Mouse (Mus musculus): ENCODE results near the gene Tns2.
"Not testable (repeated sequence)": the region's sequence is repeated elsewhere in the genome, so short reads cannot be mapped to it uniquely, and the experiment has no call there.

Tns2 gene

GRCm38 (mm10) chr15:102100161-102100981 lies at the start of gene Tns2:
Tns2 (plus strand) TSS chr15:102100413.
- peak; percentile 73 for DNase-seq (ENCODE audit: low read depth)

DNA sequence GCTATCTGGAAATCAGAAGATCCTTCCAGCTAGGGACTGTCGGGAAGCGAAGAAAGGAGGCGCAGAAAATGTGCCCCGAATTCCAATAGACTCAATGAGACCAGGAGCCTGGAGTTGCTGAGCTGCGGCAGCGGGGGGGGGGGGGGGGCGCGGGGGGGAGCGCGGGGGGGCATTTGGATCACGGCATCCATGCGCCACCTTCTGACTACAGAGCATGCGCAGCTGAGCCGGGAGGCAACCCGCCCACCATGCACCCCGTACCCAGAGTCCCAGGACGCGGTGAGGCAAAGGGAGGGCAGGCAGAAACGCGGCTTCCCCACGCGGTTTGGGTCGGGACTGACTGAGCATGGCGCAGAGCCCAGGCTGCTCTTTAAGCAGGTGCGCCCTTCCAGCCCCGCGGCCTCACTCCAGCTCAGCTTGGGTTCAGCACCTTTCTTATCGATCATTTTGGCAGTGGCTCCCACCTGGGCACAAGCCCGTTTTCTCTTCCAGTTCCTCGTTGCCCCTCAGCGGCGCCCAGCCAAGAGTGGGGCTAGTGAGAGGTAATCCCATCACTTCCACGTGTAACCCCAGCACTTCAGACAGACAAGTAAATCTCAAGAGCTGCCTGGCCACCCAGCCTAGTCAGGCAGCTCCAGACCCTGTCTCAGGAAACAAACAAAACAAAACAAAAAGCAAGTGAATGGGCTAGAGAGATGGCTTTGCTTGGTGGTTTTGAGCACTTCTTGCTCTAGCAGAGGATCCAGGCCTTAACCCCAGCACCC lies 48.1 kb upstream of the Tns2 start:
- no peak for DNase-seq (ENCODE audit: low read depth)

GRCm38 (mm10) chr15:102056495-102057174 lies 43.6 kb upstream of the Tns2 start:
- no peak for DNase-seq (ENCODE audit: low read depth)

DNA sequence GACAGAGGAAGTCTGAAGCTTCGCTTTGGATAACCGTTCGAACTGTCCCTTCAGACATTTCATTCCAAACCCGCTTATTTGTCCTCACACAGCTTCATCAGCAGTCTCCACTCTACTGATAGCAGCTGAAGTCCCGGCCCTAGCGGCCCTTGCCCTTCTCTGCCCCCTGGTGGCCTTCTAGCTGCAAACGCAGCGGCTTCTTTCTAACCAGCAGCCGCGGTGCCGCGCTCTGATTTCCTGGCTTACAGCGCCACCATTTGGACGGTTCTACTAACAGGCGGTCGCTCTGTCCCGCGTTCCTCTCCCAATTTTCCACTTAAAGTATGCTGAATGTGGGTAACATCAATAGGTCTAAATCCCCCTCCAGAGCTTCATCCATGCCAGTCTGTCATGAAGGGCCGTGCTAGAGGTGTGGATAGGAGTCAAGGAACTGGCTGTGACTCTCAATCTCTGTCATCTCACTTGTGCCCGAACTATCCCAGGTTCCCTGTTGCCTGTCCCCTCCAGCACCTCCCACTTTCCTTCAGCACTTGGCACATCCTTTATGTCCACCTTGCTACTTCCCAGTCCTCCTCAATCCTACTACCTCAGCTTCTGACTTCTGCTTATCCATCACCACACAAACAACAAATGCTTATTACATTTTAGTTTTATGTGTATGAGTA lies 34.4 kb upstream of the Tns2 start:
- peak; percentile 95 for DNase-seq (ENCODE audit: low read depth)

DNA sequence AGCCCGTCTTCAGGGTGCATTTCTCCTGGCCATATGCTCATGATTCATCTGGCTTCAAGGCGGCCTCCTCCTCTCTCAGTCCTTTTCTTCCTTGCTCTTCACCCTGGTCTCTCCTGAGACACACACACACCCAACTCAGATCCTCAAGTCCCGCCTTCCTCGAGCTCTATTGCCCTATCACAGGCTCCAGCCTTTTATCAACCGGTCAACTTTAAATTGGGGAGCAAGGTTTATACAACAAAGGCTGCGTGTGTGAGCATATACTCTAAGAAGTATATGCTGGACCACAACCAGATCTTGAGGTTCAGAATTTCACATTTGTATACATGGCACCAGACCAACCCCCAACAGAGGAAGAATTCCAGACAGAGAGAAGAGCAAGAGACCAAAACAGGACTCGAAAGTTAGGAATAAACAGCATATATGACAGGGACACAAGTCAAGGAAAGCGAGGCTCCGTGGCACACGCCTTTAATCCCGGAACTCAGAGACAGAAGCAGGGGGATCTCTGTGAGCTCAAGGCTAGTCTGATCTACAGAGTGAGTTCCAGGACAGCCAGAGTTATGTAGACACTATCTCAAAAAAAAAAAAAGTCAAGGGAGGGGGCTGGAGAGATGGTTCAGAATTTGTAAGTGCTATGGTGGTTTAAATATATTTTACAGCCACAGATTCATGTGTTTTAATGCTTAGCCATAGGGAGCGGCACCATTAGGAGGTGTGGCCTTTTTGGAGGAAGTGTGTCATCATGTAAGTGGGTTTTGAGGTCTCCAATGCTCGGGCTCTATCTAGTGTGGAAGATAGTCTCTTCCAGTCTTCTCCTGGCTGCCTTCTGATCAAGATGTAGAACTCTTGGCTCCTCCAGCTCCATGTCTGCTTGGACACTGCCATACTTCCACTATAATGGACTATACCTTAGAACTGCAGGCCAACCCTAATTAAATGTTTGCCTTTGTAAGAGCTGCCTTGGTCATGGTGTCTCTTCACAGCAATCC lies 29.4 kb upstream of the Tns2 start:
- DNase-seq (ENCODE audit: low read depth) = no peak

DNA sequence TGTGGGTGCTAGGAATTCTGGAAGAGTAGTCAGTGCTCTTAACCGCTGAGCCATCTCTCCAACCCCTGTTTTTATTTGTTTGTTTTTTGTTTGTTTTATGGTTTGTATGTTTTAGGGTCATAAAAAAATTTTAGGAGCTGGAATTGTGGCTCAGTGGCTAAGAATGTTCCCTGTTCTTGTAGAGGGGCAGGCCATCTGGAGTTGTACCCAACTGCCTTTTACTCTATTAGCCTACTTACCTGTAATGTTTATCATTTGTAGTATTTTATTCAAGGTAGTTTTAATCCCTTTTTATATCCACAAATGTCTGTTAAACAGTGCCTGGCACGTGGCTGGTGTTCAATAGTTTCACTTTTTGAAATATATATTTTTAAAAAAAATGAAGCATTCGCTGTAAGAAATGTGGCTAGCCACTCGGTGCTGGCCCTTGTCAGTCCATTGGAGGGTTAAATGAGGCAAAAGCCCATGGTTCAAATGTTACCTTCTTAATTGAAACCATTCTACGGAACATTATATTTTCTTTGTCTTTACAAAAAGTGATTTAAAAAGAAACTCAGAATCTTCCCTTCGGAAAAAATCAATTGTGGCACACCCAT lies 27.2 kb upstream of the Tns2 start:
- no peak for DNase-seq (ENCODE audit: low read depth)

- peak; percentile 99 for DNase-seq (ENCODE audit: low read depth)
Measured at GRCm38 (mm10) chr15:102073559-102074069, 26.6 kb upstream of the Tns2 start, which contains the start of gene Eif4b. Eif4b (plus strand) TSS chr15:102073773.

DNA sequence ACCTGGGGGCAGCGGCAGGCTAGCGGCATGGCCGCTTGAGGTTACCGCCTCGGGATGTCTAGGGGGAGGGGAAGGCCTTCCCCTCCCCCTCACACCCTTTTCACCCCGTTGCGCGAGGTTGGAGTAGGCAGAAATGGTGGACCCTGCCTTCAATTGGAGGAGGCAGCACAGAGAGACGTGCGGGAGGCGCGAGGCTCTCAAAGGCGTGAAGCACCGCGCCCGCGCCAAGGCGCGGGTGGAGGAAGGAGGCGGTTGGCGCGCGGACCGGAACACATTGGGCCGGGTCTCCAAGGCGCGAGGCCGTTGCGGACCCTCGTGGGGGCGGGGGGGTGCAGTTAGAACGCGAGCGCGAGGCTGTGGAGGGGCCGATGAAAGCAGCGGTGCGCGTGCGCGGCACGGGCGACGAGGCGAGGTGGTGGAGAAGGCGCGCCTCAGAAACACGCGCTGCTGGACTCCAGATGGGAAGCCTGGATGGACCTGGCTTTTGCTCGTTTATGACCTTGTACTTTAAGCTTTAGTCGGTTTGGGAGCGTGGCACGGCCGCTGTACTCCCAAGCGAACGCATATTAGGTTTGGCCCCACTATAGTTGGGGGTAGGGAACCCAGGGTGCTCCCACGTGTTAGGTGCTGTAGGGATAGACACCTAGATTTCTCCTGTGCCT lies 26.0 kb upstream of the Tns2 start:
- no peak for DNase-seq (ENCODE audit: low read depth)

GRCm38 (mm10) chr15:102074876-102075585 lies 25.2 kb upstream of the Tns2 start:
- DNase-seq (ENCODE audit: low read depth) = no peak

DNA sequence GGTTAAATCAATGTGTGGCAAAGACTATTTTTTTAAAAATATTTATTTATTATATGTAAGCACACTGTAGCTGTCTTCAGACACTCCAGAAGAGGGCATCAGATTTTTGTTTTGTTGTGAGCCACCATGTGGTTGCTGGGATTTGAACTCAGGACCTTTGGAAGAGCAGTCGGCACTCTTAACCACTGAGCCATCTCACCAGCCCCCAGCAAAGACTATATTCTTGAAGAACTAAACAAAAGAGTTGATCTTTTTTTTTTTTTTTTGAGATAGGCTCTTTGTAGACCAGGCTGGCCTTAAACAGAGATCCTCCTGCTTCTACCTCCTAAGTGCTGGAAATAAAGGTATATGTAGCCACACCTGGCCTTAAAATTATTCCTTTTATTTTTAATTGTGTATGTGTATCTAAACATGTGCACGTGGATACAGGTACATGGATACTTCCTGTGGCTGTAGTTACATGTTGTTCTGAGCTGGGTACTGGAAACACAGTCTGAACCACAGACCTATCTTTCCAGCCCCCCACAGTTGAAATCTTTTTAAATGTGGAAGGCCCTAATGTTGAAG lies 23.0 kb upstream of the Tns2 start:
- no peak for DNase-seq (ENCODE audit: low read depth)

DNA sequence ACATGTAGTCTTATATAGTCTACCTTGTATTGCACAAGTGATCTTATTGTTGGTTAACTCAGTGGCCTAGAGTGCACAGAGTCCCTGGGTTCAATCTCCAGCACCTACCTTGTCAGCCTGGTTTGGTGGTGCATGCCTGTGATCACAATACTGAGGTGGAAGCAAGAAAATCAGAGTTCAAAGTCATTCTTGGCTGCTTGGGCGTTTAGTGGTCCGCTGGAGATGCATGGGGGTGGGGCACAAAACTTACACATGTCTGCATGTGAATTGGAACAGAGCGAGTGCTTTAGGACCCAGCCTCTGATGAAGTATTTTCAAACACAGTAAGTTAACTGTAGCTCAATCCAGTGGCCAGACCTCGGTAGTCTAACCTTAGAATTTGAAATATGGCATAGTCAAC lies 21.0 kb upstream of the Tns2 start:
- DNase-seq (ENCODE audit: low read depth) = no peak

GRCm38 (mm10) chr15:102079924-102080323 lies 20.3 kb upstream of the Tns2 start:
- not testable (repeated sequence) for DNase-seq (ENCODE audit: low read depth)

- no peak for DNase-seq (ENCODE audit: low read depth)
Measured at GRCm38 (mm10) chr15:102080429-102080828, 19.8 kb upstream of the Tns2 start.

GRCm38 (mm10) chr15:102082148-102082547 lies 18.1 kb upstream of the Tns2 start:
- no peak for DNase-seq (ENCODE audit: low read depth)

DNA sequence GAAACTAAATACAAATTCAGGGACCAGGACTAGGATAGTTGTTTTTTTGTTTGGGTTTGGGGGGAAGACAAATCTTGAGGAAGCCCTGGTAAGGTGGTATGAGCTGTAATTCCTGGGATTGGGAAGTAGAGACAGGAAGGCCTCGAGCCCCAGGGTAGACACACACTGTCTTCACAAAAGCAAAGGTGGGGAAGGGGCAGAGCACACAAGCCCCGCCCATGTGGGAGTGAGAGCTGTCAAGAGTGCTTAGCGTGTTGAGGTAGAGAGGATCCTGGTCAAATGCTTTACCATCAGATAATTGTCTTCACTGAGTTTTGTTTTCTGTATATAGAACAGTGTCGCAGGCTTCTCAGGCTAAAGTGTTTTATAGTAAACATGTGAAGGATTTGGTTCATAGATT lies 17.2 kb upstream of the Tns2 start:
- DNase-seq (ENCODE audit: low read depth) = no peak

DNA sequence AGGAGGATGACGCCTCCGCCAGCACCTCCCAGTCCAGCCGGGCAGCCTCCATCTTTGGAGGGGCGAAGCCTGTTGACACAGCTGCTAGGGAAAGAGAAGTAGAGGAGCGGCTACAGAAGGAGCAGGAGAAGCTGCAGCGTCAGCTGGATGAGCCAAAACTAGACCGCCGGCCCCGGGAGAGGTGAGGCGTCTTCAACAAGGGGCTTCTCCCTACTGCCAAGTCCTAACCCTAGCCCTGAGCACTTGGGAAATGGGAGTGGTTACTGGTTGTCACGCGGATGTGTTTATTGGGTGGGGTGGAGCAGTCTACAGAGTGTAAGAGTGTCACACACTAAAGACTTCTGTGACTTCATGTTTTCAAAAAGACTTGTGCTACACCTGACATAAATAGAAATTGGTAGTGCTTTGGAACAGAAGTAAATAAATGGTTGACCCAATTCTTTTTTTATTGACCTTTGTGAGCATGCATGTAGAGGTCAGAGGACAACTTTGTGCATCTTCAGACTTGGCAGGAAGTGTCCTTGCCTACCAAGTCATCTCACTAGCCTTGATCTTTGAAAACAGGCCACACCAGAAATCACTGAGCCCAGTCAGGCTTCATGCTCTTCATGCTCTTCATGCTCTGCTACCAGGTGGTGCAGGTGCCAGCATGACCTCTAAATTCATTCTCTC lies 10.2 kb upstream of the Tns2 start:
- DNase-seq (ENCODE audit: low read depth) = no peak

- DNase-seq (ENCODE audit: low read depth) = peak; percentile 52
Measured at GRCm38 (mm10) chr15:102091063-102091679, 9.0 kb upstream of the Tns2 start.

DNA sequence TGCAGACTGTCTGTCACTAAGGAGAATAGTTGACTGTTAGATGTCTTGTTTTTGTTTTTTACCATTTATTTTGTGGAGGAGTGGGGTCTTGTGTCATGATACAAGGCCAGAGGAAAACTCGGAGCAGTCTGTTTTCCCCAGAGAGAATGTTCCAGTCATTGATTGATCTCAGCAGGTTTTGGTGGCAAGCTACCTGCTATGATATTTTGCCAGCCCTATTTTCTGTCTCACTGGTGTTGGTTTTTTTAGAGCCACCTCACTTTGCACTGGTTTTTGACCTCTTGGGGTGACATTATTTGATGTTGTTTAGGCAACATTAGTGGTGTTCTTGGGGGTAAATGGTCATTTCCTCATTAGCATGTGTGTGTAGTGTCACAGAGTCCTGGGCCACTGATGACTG lies 8.5 kb upstream of the Tns2 start:
- no peak for DNase-seq (ENCODE audit: low read depth)
